Mouse (Mus musculus): ENCODE measurements around the gene Gars.
A peak's percentile ranks its signal among the peaks of the same experiment; 100 is the strongest.

The Gars gene

DNA sequence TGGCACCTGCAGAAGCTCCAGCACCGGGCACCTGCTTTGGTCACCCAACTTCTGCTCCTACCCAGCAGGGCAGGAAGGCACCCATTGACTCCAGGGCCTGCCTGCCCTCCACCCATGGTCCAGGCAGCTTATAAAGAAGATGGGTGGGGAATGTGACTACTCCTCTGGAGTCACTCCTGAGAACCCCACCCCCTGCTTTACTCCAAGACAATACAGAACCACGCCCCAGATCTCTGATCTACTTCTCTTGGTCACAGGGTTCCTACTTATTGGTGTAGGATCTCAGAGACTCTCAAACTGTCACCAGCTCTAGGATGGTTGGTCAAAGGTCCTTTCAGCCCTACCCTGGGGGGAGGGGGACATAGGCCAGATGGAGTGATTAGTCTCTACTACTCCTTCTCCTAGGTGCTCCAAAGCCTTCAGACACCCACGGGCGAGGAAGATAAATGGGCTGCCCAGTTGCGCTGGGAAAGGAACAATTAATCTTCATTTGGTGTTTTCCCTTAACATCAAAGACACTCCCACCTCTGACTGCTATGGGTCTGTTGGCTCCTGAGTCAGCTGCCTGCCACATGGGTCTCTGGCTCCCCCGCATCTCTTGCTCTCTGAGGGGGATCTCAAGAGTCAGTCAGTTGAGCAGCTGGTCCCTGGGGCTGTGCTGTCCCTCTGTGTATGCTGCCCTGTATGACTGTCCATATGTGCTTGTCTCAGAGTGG, 55.8 kb downstream of the Gars start:
- no peak for DNase-seq (ENCODE audit: low spot score in 2 of 2)

DNA sequence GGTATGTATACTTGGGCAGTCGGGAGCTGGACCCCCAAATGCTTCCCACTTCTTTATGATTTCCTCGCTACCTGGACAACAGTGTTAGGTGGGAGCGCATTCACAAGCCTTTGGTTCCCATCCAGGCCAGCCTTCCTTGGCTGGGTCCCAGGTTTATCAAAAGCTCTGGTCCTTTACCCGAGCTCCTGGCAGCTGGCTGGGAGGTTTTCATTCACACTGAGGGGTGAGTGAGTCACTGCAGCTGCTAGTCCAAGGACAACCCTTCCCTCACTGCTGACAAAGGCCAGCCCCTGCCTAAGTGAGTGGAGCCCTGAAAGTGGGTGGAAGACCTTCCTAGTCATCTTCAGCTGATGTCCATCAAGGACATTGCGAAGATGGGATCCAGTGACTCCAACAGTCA, 60.2 kb downstream of the Gars start:
- DNase-seq (ENCODE audit: low spot score in 2 of 2): no peak

GRCm38 (mm10) chr6:55098603-55099002, 60.8 kb downstream of the Gars start:
- peak in 1 of 2 experiments; percentile 22 for DNase-seq (ENCODE audit: low spot score in 2 of 2)

DNA sequence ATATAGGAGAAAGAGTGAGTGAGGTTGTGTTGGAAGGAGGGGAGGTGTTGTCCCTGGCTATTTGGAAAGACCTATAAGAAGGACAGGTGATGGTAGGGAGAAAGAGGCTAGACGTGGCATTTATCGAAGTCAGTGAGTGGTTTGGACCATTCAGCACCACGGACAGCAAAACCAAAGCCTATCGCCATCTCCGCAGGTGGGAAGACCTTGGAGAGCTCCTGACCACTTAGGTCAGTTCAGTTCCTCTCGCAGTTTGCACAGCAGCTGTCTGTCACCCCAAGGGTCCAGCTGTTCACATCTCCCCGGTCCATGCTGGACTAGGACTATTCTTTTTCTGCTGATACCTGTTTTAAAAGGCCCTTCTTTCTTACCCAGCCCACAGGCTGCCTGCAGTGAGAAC, 70.6 kb downstream of the Gars start:
- DNase-seq (ENCODE audit: low spot score in 2 of 2): no peak

DNA sequence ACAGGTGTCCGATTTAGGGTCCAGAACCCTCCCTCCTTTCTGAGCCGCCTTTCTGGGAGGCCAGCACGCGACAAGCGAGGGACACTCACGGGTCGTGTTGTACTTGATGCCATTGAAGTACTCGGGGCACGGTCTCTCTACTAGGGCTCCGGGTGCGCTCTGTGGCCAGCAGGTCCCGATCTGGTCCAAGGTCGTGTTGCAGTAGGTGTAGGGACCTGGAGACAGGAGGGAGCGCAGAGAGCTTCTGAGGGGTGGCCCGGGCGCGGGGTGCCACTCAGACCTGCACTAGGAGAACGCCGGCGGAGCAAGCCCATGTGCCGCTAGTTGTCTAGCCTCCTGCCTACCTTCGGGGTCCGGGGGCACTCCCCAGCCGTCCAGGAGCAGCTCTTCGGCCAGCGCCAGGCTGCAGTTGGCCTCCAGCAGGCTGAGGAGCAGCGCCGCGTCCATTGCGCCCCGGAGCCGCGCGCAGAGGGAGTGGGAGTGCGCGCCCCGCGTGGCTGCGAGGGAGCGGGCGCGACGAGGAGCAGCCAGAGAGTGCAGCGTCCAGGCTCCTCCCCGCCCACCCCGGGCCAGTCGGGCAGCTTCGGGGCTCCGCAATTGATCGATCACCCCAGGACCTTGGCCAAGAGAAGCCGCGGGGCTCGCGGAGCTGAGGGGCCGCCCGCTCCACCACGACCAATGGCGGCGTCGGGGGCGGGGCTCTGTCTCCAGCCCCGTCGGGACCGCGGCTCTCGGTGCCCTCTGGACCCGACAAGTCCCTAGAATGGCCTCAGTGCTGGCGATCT, 79.7 kb downstream of the Gars start:
- no peak for DNase-seq (ENCODE audit: low spot score in 2 of 2)

DNA sequence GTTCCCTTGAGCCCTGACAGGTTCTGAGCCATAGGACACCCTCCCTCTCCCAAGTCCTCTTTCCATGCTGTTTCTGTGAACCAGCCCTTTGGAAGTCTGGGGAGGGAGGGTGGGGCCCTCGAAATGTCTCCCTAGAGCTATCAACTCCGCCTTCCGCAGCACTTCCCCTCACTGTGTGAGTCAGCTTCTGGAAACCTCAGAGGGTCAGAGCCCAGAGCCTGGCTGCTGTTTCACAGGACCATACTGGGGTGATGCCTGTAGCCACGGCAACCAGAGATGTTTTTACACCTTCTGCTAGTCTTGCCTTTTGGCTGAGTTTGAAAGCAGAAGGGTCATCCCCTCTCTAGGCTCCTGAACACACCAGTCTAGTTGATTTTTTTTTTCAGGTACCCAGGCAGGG, 85.2 kb downstream of the Gars start:
- no peak for DNase-seq (ENCODE audit: low spot score in 2 of 2)

GRCm38 (mm10) chr6:55126576-55126975, 88.8 kb downstream of the Gars start:
- no peak for DNase-seq (ENCODE audit: low spot score in 2 of 2)

DNA sequence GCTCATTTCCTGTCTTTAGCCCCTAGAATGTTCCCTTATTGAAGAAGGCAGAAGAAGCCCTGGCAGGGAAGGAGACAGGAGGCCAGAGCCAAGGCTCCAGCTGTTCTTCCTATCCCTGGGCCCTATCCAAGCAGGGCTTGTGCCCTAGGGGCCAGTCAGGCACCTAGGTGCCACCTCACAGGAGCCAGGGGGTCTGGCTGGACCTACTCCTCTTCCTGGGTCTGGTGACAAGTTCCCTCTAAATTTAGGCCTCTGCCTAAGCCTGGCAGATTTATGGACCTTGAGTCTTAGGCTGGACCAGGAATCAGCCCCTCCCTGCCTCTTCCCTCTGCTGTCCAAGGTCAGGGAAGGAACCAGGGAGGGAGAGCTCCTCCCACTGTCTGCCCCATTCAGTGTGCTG, 90.6 kb downstream of the Gars start:
- DNase-seq (ENCODE audit: low spot score in 2 of 2): no peak

Measured in right cerebral cortex, postnatal 36 days (tissue).